Mouse (Mus musculus) right cerebral cortex, postnatal 25 days (tissue): ENCODE results near the gene Gon7.

Experiments used
- DNase-seq: peaks from one replicate; pipeline ENCODE4 v3.0.0; 2022

Gene Gon7

DNA sequence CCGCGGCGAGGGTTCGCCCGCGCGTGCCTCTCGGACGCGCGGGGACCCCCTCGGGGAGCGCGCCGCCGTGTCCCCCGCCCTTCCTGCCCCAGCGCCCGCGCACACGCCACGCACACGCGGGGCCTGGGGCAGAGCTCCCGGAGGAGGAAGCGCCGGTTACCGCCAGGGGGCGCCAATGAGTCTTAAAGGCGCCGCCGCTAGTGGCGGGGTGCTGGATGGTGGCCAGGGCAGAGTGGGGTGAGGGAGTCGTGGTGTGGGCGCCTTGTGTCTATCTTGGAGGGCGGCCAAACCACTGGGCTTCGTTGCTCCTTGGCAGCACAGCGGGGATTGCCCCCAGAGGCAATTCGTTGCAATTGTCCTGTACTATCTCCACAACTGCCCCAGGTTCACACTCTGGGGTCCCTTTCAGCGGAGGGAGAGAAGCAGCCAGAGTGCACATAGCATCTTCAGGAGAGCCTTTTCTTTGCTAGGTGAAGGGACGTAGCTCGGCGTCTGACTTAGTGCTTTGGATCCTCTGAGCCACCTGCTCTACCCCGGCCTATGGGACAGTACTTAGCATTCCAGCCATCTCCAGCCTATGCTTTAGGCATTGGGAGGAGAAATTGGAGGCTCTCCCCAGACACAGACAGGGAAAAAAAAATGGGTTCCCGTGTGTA is 52.3 kb downstream of the Gon7 start:
- DNase-seq, result peak; percentile 87

DNA sequence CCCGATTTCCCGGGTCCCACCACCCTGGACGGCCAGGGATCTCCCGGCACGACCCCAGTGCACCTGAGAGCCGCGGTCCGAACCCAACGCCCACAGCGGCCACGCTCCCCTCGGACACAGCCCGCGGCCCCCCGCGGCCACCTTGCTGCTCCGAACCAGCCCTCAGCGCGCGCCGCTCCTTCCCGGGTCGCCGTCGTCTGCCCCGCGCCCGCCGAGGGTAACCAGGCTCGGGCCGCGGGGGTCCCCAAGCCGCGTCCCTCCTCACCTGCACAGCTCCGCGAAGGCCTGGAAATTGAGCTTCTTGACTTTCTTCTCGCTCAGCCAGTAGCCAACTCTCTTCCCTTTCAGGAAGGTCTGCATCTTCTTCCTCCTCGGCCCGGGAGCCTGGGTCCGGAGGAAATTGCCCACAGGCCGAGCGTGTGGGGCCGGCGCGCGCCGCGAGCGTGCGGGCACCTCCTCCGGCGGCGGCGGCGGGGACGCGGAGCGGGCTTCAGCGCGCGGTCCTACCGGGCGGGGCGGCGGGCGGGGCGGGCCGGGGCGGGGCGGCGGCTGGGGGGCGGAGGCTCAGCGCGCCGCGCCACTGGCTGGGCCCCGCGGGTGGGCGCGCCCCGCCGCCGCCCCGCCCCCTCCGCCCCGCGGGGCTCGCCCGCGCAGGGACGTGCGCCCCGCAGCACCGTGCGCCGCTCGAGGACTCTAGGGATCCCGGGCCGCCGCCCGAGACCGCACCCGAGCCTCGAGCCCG is 53.0 kb downstream of the Gon7 start, which contains the start of gene Itpk1:
TSS of gene Itpk1 (minus strand) at position 474 of the 742 bp plus-strand sequence.
- peak; percentile 70 for DNase-seq

DNA sequence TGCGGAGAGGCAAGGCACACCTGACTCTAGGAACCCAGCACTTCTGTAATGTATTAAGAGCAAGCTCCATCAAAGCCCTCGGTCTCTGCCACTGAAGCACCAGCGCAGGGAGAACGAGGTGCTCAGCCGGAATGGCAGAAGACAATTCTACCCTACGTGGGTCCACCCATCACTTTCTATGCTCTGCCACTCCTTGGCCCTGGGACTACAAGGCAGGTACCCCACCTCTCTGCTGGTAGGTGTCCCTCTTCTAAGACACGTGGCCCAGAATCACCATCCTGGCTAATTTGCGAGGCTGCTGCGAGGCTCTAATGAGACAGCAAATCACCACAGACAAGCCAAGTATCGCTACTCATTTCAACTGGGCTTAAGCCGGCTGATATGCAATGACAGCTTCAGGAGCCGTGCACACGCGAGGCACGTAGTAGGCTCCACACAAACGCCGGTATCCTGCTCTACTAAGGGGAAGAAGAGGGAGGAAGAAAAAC is 53.6 kb downstream of the Gon7 start:
- DNase-seq, result no peak

DNA sequence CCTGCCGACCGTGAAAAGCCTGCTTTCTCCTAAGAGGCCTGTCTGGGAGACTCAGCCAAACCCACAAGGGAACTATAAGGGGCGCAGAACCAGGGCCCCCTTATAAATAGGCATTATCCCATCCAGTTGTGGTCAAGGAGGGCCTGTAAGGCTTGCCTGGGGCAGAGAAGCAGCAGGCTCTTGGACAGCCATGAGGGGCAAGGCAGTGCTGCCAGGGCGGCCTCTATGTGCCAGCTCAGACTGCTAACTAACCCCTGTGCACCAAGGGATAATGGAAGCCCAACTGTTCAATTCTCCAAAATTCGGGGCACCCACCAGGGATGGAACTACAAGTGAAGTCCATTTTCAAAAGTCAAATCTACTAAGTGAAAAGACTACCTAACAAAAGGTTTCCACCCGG is 54.2 kb downstream of the Gon7 start:
- no peak for DNase-seq
